Mouse (Mus musculus) mouse trophoblast stem cell (cell line): ENCODE measurements around the gene Chd9.

Experiments
- in situ Hi-C, 2 experiments: fragments of 300-500 bp; cut with MseI, MboI; formaldehyde crosslinking; loops; 2 replicates in 1 of 2; 3 replicates in 1 of 2; pipeline ENCODE4 v1.15.1; 2025

Chd9 gene

DNA sequence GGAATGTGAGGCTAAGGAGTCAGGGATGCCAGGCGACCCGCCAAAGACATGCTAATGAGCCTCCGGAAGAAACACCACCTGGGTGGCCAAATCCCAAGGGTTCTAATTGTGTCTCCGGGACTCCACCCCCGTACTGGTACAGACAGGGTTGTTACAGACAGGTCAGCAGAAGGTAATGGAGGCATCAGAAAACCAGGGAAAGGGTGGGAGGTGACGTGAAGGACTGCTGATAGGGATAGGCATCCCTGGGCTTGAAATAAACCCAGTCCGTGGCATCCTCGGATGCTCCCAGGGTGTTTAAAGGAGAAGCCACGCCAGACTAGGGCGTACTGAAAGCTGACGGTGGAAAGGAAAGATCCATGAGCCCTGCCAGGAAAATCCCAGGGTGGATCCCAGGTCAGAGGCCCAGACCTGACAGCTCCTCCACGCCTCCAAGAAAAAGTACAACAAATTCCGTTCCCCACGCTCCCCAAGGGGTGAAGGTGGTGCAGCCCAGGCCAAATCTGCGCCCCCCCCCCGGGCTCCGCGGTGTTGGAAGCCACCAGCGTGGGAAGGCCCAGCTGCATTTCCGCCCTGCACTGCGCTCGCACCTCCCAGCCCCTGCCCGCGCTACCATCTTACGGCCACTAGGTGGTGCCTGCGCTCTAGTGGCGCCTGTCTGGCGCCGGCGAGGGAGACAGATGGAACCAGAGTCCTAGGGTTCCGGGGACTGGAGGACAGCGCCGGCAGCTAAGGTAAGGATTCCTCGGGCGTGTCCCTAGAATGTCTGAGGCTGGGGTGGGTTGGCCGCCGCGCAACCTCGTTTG, at the start of gene Chd9:
Chd9 (plus strand) TSS at position 172 of the 806 bp plus-strand sequence.
- in situ Hi-C loops, result loop anchor here (5.0 to 10.0 kb wide), 2 partner anchors 109 to 186 kb away; no protein-coding TSS in a partner anchor

DNA sequence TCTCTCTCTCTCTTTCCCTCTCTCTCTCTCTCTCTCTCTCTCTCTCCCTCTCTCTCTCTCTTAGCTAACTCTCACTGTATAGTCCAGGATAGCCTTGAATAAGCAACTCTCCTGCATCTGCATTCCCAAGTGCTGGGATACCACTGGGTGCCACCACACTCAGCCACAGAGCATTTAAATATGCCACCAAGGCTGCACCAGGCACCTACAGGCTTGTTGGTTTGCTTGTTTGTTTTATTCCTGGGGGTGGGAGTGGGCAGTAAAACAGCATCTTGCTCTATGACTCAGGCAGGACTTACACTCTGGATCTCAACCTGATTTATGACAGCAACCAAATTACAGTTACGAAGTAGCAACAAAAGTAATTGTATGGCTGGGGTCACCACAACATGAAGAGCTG, 36.5 kb upstream of the Chd9 start:
- in situ Hi-C loops, result no loop called here

DNA sequence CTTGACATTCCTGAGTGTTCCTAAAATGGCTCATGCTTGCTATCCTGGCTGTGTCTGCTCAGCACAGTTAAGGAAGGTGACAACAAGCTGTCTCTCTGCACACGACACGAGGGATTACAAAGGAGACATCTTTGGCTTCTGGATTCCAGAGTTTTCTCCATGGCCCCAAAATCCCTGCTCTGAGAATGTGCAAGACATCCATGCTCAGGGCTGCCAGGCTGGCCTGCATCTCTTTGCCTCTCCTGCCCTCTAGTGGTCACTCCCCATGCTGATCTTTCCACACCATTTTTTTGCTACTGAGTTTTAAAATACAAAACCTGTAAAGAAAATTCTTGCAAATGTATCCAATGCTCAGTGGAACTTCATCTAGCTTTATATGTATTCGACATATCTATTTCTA, 34.4 kb upstream of the Chd9 start:
- in situ Hi-C loops, result no loop called here

DNA sequence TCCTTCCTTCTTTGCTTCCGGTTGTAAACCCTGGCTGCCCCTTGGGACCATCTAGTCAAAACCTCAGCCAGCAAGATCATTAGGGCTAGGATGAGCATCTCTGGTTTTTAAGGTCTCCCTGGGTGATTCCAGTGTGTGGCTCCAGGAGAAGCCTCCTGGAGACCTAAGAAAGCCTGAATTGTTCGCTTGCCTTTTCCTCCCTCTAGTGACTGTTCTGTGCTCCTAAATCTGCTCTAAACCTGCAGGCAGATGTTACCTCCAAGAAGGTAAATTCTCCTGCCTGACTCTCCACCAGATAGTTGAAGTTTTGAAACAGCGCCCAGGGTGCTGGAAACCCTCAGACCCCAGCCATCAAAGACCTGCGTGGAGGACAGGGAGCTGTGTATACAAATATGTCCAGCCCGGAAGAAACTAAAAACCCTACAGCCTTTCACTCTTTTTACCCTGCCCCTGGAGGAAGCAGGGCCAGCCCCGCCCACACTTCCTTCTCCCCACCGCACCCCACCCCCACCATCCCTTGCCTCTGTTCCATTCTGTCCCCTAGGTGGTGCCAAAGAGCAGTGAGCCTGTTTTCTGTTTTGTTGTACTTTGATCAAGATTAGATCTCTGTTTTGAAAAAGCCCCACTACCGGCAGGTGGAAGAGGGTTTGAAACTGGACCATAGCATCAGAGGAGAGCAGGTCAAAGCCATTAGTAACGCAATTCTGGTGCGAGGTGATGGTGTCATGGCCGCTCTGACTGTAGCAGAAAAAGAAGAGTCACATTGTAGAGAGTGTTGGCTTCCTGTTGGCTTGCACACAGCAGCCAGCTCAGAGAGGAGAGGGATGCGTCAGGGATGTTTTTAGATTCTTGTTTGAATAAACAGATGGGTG, 32.9 kb upstream of the Chd9 start:
- in situ Hi-C loops, result no loop called here

DNA sequence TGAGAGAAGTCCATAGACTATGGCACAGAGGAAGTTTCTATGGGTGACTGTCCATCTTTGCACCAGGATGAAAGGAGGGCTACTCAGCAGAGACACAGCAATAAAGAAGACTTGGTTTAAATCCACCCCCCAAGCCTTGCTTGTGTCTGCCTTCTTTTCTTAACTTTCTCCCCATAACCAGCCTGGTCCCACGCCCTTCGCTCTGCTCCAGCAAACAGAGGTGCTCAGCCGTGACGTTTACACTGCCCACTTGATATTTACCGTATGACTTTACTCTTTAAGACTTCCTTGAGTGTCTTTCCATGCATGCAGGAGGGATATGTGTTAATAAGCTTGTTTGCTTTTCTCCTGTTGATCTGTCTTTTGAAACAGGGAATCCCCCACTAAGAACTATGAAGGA, 28.7 kb upstream of the Chd9 start:
- in situ Hi-C loops, result no loop called here

DNA sequence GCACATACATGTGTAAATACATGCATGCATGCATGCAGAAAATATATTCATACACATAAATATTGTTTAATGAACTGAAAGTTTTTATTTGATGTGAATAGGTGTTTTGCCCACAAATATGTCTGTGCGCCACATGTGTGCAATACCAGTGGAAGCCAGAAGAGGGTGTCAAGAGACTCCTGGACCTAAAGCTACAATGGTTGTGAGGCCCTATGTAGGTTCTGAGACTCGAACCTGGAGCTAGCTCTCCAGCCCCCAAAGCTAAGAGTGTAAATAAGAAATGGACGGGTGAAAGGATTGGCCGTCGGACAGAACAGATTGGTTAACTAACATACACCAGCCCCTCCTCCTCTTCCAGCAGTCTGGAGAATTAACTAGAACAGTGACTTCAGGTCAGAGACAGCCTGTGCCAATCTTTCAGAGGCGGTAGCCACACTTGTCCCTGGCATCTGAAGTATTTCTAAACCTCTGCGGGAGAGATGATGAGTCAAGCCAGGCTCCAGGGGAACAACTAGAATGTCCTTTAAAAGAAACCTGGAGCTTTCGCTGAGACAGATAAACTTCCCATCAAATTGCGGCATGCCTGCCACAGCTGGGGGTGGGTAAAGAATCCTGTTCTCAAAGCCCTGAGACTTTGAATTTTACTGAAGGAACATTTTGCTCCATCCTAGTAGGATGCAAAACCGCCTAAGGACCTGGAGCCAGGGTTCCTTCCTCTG, 14.4 kb upstream of the Chd9 start:
- in situ Hi-C loops, result no loop called here

DNA sequence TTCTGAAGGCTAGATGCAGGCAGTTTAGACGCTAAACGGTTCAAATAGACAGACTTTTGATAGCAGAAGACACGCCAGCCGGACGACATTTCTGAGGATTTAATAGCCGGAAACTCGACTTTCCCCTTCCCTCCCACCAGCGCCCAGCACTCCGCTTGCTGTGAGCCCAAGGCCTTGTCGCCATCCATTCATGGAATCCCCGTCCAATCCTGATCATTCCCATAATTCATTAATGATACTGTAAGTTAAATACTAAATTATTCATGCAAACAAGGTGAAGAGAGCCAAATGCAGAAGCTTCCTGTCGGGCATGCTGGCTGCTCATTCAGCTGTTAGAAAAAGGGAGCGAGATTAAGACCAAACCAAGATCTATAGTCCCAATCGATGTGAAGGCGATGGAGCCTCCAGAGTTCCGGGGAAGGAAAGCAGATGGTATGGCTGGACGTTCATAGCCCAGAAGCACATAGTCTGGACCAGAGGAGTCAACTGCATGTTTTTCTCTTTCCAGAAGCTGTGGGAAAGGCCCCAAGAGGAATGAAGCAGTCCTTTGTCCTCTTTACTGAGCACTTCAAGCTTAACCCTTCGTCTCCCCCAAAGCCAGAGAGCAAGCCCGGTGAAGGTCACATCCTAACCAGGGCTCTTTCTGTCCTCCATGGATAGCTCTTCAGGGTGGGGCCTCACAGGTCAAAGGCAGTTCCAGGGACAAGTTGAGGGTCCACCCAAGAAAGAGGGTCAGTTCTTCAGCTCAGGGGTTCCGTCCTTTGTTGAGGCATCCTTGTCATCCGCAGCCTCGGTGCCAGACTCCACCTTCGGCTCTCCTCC, 11.9 kb upstream of the Chd9 start:
- in situ Hi-C loops, result no loop called here

DNA sequence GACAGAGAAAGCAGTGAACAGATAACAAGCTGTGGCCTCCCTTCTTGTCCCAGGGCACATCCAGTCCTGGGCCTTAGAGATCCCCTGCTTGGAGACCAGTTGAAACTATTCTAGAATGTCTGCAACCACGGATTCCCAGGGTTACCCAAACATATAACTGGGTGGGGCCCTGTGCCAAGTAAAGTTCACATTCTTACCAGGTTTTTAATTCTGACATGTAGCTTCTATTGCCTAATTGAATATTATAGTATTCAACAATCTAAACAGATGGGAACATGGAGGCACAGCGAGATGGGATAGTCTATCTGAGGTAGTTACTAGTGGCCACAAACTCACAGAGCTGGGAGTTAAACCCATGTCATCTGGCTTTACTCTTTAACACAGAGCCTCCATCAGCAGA, 10.9 kb upstream of the Chd9 start, which contains the start of gene Gm19935:
Gm19935 (minus strand) TSS at position 101 of the 400 bp plus-strand sequence.
- in situ Hi-C loops, result no loop called here

DNA sequence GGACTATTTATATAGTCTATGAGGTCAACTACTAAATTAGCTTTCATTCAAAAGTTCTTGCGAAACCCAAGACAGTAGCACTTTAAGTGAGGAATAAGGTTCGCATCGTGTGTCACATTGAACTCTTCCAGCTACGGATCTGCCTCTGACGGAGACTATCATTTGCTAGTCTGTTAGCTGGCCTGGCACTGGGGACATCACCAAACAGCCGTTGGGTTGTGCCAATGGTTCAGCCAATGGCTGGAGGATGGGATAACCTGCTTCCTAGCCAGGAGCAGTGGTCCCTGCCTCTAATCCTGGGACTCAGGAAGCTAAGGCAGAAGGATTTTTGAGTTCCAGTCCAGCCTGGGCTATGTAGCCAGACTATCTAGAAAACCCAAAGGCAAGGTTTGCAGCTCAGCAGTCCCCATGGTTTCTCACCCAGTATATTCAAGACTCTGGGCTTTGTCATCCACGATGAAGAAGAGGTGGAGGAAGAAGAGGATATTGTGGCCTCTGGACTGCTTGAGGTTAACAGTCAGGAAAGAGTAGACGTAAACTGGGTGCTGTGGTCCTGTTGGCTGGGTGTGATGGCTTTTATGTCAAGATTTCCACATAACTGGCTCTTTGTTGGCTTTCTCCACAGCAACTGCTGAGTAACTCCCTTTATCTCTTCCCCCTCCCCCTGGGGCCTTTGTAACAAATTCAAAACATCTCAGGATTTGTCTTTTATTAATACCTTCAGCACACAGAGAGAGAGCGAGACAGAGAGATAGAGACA, 8.4 kb upstream of the Chd9 start:
- in situ Hi-C loops, result loop anchor here (10.0 kb wide), 1 partner anchor 195 kb away; no protein-coding TSS in a partner anchor

DNA sequence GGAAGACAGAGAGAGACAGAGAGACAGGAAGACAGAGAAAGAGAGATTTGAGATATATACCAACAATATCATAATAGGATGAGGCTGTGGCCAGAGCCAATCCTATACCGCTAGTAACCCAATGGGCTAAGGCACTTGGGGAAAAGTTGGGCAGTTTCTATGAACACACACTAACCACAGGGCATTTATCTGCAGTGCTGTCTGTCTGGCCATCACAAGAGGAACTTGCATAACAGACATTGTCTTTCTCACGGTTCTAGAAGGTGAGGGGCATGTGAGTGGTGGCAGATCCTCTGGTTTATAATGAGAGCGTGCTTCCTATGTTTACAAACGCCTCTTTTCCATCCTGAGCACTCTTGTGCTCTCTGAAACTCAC, 7.8 kb upstream of the Chd9 start:
- in situ Hi-C loops, result loop anchor here (10.0 kb wide), 1 partner anchor 194 kb away; no protein-coding TSS in a partner anchor

DNA sequence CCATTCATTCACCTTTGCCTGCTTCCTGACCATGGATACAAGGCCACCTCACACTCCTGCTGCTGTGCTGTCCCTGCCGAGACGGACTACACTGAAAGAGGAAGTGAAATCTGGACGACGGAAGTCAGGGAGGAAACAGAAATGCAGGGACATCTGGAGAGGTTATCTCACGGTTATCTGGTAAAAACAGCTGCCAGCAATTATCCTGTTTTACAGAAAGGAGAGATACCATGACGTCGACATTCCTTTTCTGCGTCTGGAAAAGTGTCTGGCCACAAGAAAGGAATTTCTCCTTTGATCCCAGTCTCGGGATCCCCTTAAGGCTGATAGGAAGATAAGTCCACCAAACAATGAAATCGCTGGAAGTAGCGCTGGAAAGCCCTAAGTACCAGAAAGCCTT, 5.7 kb upstream of the Chd9 start:
- in situ Hi-C loops, result loop anchor here (10.0 kb wide), 1 partner anchor 192 kb away; no protein-coding TSS in a partner anchor

DNA sequence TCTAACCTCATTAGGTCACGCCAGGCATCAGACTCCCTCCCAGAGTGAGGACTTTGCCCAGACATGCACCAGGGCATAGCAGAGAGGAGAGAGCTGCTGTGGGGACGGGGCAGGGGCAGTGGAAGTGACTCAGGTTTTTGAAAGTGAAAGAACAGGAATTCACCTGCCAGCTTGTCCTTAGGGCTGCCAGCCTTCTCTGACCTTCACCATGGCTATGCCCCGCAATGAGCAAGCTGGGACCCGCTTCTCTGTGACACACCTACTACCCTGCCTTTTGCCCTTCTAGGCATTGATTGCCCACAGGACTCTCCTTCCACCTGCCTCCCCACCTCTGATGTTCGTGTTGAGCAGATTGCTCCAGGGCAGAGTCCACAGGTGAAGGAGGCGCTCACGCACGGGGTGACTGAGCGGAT, 2.7 kb upstream of the Chd9 start:
- in situ Hi-C loops, result loop anchor here (5.0 to 10.0 kb wide), 2 partner anchors 112 to 189 kb away; no protein-coding TSS in a partner anchor

DNA sequence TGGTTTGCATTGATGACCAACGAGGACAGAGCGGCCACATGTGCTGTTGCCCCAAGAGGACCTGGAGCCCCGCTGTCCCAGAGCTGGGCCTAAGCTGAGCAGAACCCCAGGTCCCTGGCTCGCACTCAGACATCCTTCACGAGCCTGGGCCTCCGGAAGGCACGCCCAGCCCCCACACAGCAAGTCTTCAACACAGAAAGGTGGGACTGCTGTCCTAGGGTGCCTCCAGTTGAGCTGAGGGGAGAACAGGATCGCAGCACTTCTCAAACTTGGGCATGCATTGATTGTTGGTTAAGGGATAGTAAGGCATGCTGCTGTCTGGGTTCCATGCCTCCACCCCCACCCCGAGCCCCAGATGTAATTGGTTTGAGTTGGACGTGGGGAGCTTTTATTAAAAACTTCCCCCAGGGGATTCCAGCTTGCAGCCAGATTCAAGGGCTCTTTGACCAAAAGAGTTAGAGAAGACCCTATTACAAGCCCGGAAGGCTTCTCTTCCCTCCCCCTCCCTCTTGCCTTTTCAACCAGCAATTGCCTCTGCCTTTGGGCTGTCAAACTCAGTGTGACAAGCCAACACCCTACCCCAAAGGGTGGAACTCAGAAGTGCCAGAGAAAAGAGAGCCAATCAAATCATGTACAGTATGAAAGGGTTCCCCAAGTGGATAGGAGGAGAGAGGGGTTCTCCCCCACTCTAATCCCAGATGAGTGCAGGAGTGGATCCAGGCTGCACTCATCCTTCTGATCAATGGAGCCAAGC, 1.0 kb downstream of the Chd9 start:
- in situ Hi-C loops, result loop anchor here (5.0 to 10.0 kb wide), 2 partner anchors 108 to 186 kb away; no protein-coding TSS in a partner anchor

DNA sequence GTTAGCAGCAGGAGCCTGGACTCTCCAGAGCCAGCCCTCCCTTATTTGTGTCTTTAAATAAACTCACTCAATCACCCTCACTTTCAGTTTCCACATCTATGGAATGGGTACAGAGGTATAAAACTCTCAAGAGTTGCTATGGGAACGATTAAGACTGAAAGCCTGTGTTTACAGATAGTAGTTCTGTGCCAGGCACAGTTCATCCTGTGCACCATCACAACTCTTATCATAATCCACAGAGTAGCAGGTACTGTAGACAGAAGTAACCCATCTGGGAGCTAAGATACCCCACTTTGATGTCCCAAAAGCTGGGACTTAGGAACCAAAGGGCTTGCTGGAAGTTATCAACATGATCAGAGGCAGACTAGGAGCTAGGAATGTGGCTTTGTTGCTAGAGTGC, 1.7 kb downstream of the Chd9 start:
- in situ Hi-C loops, result loop anchor here (5.0 to 10.0 kb wide), 2 partner anchors 107 to 185 kb away; no protein-coding TSS in a partner anchor

DNA sequence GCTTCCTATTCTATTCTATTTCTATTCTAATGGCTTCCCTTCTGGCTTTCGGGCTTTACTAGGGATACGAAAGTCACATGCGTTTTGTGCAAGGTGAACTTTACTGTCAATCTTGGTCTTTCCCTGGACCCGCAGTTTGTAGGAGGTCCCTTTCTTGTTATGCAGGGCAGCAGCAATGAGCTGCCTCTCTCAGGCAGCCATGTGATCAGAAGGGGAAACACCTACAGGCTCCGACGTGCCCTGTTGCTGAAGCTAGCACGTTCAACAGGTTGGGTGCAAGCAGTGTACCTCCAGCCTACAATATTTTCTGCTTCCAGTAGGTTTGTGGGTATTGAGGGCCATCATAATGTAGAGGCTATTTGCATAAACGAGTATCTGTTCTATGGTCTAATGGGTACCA, 2.8 kb downstream of the Chd9 start:
- in situ Hi-C loops, result no loop called here

DNA sequence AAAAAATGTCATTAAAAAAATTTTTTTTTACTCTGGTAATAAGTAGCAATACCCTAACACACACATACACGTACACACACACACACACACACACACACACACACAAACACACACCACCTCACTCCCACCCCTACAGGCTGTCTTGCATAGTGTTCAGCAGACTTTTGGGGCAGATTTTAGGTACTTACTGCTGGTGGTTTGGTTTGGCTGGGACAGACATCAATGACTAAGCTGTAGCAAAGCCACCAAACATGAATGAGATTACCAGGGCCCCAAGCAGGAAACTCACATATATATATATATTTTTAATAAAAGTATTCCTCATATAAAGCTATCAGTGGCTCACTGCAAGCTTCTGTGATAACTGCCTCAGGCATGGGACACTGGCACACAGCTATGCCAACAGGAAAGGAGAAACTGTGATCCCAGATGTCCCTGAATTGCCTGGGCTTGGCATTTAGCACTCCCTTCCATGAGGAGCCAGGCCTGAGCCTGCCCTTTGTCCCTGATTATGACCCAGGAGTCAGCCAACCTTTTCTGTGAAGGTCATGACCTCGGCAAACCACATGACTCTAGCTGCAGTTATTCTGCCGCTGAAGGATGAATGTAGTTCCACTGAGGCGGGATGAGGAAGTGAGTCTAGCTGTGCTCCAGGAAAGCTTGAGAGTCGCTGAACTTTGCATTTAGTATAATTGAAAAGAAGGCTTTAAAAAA, 4.6 kb downstream of the Chd9 start:
- in situ Hi-C loops, result no loop called here

DNA sequence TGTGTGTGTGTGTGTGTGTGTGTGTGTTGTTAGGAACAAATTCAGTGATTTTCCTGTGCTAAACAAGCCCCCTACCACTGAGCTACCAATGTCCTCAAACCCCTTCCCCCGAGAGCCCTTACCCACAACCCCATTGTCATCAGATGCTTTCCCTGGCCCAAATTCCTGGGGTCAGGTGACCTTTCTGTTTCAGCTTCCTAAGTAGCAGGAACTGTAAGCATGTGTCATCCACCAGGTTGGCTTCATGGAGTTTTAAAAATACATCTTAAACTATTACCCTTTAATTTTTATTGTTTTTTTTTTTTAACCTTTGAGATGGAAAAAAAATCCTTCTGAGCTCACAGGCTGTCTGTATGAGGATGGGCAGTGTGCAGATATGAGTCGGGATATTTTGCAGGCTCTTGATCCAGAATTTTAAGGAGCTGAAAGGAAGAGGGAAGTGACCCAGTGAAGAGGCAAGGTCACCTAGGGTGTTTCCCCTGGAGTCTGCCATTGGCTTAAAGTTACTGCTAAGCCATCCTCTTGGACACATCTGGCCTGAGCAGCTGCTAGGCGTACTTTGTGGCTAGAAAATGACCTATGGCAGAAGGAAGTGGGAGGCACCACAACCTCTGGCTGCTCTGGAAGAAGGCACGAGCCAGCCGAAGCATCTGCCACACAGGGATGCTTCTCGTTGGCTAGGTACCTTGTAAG, 5.6 kb downstream of the Chd9 start:
- in situ Hi-C loops, result no loop called here

DNA sequence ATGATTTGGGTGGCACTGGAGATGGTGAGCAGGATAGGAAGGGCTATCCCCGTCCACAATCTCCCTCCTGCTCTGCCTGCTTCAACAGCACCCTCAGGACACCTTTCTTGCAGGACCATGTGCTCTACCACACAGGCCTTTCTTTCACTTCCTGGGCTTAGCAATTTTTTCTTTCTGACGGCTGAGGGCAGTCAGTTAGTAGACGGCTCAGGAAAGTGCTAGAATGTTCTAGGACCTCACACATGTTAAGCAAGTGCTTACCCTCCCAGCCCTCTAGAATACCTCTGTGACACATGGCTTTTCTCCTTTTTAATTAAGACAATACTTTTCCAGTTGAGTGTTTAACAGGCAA, 6.1 kb downstream of the Chd9 start:
- in situ Hi-C loops, result no loop called here
